Mouse (Mus musculus): ENCODE results near the gene Jag2. TPM values are rescaled to one million over a fixed set of nuclear protein-coding genes. Genes with fewer than 3 reads are reported as not detected.

The Jag2 gene
- total and polyA plus RNA-seq, 2 experiments from 2014 or later, result 3.3 to 58.5 TPM

DNA sequence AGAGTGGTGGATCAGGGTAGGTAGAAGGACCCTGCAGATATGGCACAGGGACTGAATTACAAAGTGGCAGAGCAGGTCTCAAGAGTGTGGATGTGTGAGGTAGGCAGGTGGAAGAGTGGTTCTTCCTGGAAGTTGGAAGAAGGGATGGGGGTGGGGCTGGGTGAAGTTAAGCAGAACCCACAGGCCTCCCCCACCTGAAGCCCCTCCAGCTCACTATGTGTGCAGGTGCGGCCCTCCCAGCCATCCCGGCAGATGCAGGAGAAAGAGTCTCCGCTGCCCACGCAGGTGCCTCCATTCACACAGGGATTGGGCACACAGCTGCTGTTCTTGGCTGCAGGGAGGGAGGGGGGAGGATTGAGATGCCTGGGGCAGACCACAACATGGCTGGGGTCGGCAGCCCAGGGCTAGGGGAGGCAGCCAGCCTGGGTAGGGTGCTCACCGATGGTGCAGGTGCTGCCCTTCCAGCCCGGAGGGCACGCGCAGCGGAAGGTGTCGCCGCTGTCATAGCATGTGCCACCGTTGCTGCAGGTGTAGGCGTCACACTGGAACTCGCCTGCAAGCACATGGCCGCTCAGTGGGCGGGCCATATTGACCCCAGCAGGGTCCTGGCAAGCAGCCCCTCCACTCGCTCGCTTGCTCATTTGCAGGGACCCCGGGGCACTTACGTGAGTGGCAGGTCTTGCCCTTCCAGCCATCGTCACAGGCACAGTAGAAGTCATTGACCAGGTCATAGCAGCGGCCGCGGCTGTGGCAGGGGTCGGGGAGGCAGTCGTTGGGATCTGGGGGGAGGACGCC, 16.4 kb downstream of the Jag2 start:
- TF ChIP-seq CTCF (IDR thresholded peaks at IDR 0.05; ENCODE audit: low read depth), result no peak
- no peak for TF ChIP-seq EP300 (IDR thresholded peaks at IDR 0.05; ENCODE audit: low read depth)
- no peak overlapping the region for H3K4me2 ChIP-seq (ENCODE audit: low read depth, low read length)
- 0 out of 2 replicates have a peak, but pooled peaks cover 10% of the 10 kb centered on the region for H3K27me3 ChIP-seq (ENCODE audit: control insufficient read depth, insufficient read depth, low read length)
- no peak overlapping the region for H3K9ac ChIP-seq (replicated peaks; ENCODE audit: low read depth, low read length)
- peaks cover 17% of the 10 kb centered on the region for H3K36me3 ChIP-seq (replicated peaks; ENCODE audit: control insufficient read depth, insufficient read depth, low read length)
- DNase-seq (ENCODE audit: low spot score), result no peak
- H3K4me1 ChIP-seq (ENCODE audit: control insufficient read depth, insufficient read depth), result peaks cover 13% of the 10 kb centered on the region; the same call in 1 of the 2 replicates
- H3K4me3 ChIP-seq (ENCODE audit: low read depth, low read length), result no peak overlapping the region
- 91% methylated on average over 28 of the region's 28 CpGs for WGBS
- no peaks in the 10 kb centered on the region for H3K9me3 ChIP-seq (replicated peaks; ENCODE audit: control insufficient read depth, low read length)
- H3K27ac ChIP-seq (ENCODE audit: low read depth), result no peak overlapping the region
- ATAC-seq (ENCODE audit: insufficient read depth, low read depth), result no peak

GRCm38 (mm10) chr12:112911701-112912100, 17.9 kb downstream of the Jag2 start:
- Histone ChIP-seq H3K27ac (ENCODE audit: low read depth) (no peak overlapping the region), H3K9me3 (replicated peaks; ENCODE audit: control insufficient read depth, low read length) (no peaks in the 10 kb centered on the region), H3K4me1 (ENCODE audit: control insufficient read depth, insufficient read depth) (peaks cover 3% of the 10 kb centered on the region; the same call in 1 of the 2 replicates), H3K4me3 (ENCODE audit: low read depth, low read length) (no peak overlapping the region), H3K36me3 (replicated peaks; ENCODE audit: control insufficient read depth, insufficient read depth, low read length) (peaks cover 17% of the 10 kb centered on the region), H3K4me2 (ENCODE audit: low read depth, low read length) (no peak overlapping the region), H3K27me3 (ENCODE audit: control insufficient read depth, insufficient read depth, low read length) (0 out of 2 replicates have a peak, but pooled peaks cover 3% of the 10 kb centered on the region), H3K9ac (replicated peaks; ENCODE audit: low read depth, low read length) (no peak overlapping the region)
- ATAC-seq (ENCODE audit: insufficient read depth, low read depth) (no peak), DNase-seq (ENCODE audit: low spot score) (no peak)
- no peak for TF ChIP-seq CTCF (IDR thresholded peaks at IDR 0.05; ENCODE audit: low read depth)
- TF ChIP-seq EP300 (IDR thresholded peaks at IDR 0.05; ENCODE audit: low read depth), result no peak
- WGBS, result 87% methylated on average over 17 of the region's 17 CpGs

- Histone ChIP-seq H3K4me2 (ENCODE audit: low read depth, low read length) (no peak overlapping the region), H3K27me3 (ENCODE audit: control insufficient read depth, insufficient read depth, low read length) (no peaks in the 10 kb centered on the region), H3K4me3 (ENCODE audit: low read depth, low read length) (no peak overlapping the region), H3K36me3 (replicated peaks; ENCODE audit: control insufficient read depth, insufficient read depth, low read length) (peaks cover 11% of the 10 kb centered on the region; the same call in 1 of the 2 replicates), H3K9ac (replicated peaks; ENCODE audit: low read depth, low read length) (no peak overlapping the region), H3K27ac (ENCODE audit: low read depth) (no peak overlapping the region), H3K9me3 (replicated peaks; ENCODE audit: control insufficient read depth, low read length) (no peaks in the 10 kb centered on the region), H3K4me1 (ENCODE audit: control insufficient read depth, insufficient read depth) (no peaks in the 10 kb centered on the region)
- no peak for TF ChIP-seq CTCF (IDR thresholded peaks at IDR 0.05; ENCODE audit: low read depth)
- TF ChIP-seq EP300 (IDR thresholded peaks at IDR 0.05; ENCODE audit: low read depth), result no peak
- ATAC-seq (ENCODE audit: insufficient read depth, low read depth), result no peak
- DNase-seq (ENCODE audit: low spot score), result no peak
- WGBS, result 93% methylated on average over 22 of the region's 22 CpGs
Observed at GRCm38 (mm10) chr12:112908991-112909390, 20.6 kb downstream of the Jag2 start.

GRCm38 (mm10) chr12:112905001-112905400, 24.6 kb downstream of the Jag2 start:
- DNase-seq (ENCODE audit: low spot score) (no peak), ATAC-seq (ENCODE audit: insufficient read depth, low read depth) (no peak)
- Histone ChIP-seq H3K27ac (ENCODE audit: low read depth) (no peak overlapping the region), H3K4me2 (ENCODE audit: low read depth, low read length) (no peak overlapping the region), H3K4me1 (ENCODE audit: control insufficient read depth, insufficient read depth) (no peaks in the 10 kb centered on the region), H3K4me3 (ENCODE audit: low read depth, low read length) (no peak overlapping the region), H3K9ac (replicated peaks; ENCODE audit: low read depth, low read length) (no peak overlapping the region), H3K27me3 (ENCODE audit: control insufficient read depth, insufficient read depth, low read length) (no peaks in the 10 kb centered on the region), H3K36me3 (replicated peaks; ENCODE audit: control insufficient read depth, insufficient read depth, low read length) (0 out of 2 replicates have a peak, but pooled peaks cover 3% of the 10 kb centered on the region), H3K9me3 (replicated peaks; ENCODE audit: control insufficient read depth, low read length) (no peaks in the 10 kb centered on the region)
- 83% methylated on average over 5 of the region's 5 CpGs for WGBS
- TF ChIP-seq CTCF (IDR thresholded peaks at IDR 0.05; ENCODE audit: low read depth) (no peak), EP300 (IDR thresholded peaks at IDR 0.05; ENCODE audit: low read depth) (no peak)

DNA sequence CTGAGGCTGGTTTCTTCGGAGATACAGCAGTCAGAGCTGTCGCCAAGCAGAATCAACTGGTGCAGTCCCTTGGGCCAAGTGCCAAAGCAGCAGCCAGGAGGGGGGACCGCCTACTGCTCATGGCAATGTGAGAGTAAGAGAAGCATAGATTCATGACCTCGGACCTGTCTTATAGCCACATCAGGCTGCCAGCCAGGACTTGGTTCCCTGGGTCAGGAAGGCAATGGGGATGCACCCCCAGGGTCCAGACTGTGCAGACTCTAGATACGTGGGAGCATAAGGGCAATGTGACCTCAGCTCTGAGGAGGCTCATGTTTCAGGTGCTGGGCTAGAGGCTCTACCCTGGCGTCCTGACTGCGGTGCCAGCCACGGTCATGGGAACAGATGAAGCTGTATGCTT, 25.6 kb downstream of the Jag2 start:
- Histone ChIP-seq H3K9me3 (replicated peaks; ENCODE audit: control insufficient read depth, low read length) (no peaks in the 10 kb centered on the region), H3K9ac (replicated peaks; ENCODE audit: low read depth, low read length) (no peak overlapping the region), H3K4me2 (ENCODE audit: low read depth, low read length) (no peak overlapping the region), H3K36me3 (replicated peaks; ENCODE audit: control insufficient read depth, insufficient read depth, low read length) (0 out of 2 replicates have a peak, but pooled peaks cover under 1% of the 10 kb centered on the region), H3K4me1 (ENCODE audit: control insufficient read depth, insufficient read depth) (no peaks in the 10 kb centered on the region), H3K27ac (ENCODE audit: low read depth) (no peak overlapping the region), H3K27me3 (ENCODE audit: control insufficient read depth, insufficient read depth, low read length) (no peaks in the 10 kb centered on the region), H3K4me3 (ENCODE audit: low read depth, low read length) (no peak overlapping the region)
- 0 out of 2 replicates have a peak, but pooled peaks have one; percentile 7 for ATAC-seq (ENCODE audit: insufficient read depth, low read depth)
- 51% methylated on average over 8 of the region's 8 CpGs for WGBS
- TF ChIP-seq CTCF (IDR thresholded peaks at IDR 0.05; ENCODE audit: low read depth), result no peak
- no peak for TF ChIP-seq EP300 (IDR thresholded peaks at IDR 0.05; ENCODE audit: low read depth)
- no peak for DNase-seq (ENCODE audit: low spot score)
